Mouse (Mus musculus) midbrain, embryonic 16.5 days (tissue): ENCODE measurements around the gene Fhad1. TPM values are rescaled to one million over a fixed set of nuclear protein-coding genes. Genes with fewer than 3 reads are reported as not detected.
A peak's percentile ranks its signal among the peaks of the same experiment; 100 is the strongest.

Experiments used
- ATAC-seq: fragments of 200-750 bp; cut with Nextera tagmentation; 2 replicates; pipeline ENCODE4 v1.8.0; 2017; ENCODE audit warnings: moderate TSS enrichment
- H3K27ac ChIP-seq: fragments of 300-500 bp; sonication (generic); 2 replicates; pipeline ENCODE4 v1.5.1; 2014; ENCODE audit warnings: mild to moderate bottlenecking, low read length, mixed read lengths
- H3K27me3 ChIP-seq: fragments of 300-500 bp; sonication (generic); 2 replicates; pipeline ENCODE4 v1.6.1; 2014; ENCODE audit warnings: low read depth, low read length, mixed read lengths; ENCODE audit not compliant: control insufficient read depth, insufficient read depth
- H3K36me3 ChIP-seq: fragments of 300-500 bp; sonication (generic); 2 replicates; pipeline ENCODE4 v1.6.1; 2014; ENCODE audit warnings: mild to moderate bottlenecking, low read length, moderate library complexity, mixed read lengths; ENCODE audit not compliant: control insufficient read depth, insufficient read depth
- H3K4me1 ChIP-seq: fragments of 300-500 bp; sonication (generic); 2 replicates; pipeline ENCODE4 v1.6.1; 2014; ENCODE audit warnings: mild to moderate bottlenecking, low read length, mixed read lengths; ENCODE audit not compliant: control insufficient read depth, insufficient read depth
- H3K4me2 ChIP-seq: fragments of 300-500 bp; sonication (generic); 2 replicates; pipeline ENCODE4 v1.6.1; 2014; ENCODE audit warnings: mild to moderate bottlenecking, low read length, mixed read lengths
- H3K4me3 ChIP-seq: fragments of 300-500 bp; sonication (generic); 2 replicates; pipeline ENCODE4 v1.5.1; 2014; ENCODE audit warnings: low read depth, mild to moderate bottlenecking, low read length, moderate library complexity, mixed read lengths
- H3K9ac ChIP-seq: fragments of 300-500 bp; sonication (generic); 2 replicates; pipeline ENCODE4 v1.6.1; 2014; ENCODE audit warnings: low read depth, low read length, mixed read lengths
- H3K9me3 ChIP-seq: fragments of 300-500 bp; sonication (generic); replicated peaks from 2 replicates; pipeline ENCODE4 v1.6.1; 2014; ENCODE audit warnings: mild to moderate bottlenecking, low read length, mixed read lengths; ENCODE audit not compliant: control insufficient read depth, poor library complexity, severe bottlenecking
- WGBS: fragments of 180-500 bp; shearing (Covaris S2); extraction: QIAGEN DNeasy Blood & Tissue Kit; methylation state at CpG from one replicate; pipeline ENCODE4 v1.1.7; 2014; 5-methylcytosine and 5-hydroxymethylcytosine counted together
- polyA plus RNA-seq: library from polyadenylated mRNA; unstranded; fragments of >200 nt; fragmentation: Nextera tagmentation; extraction: Ambion mirVana; gene quantifications from 2 replicates; pipeline ENCODE4 v1.2.1, GENCODE M21; 2015

Fhad1 gene
- polyA plus RNA-seq, 1 experiment from 2014 or later = 5.3 TPM

- 84% methylated on average over 8 of the region's 8 CpGs for WGBS
- Histone ChIP-seq H3K4me1 (no peaks in the 10 kb centered on the region), H3K9me3 (no peaks in the 10 kb centered on the region), H3K27ac (no peak overlapping the region), H3K4me2 (no peak overlapping the region), H3K36me3 (no peaks in the 10 kb centered on the region), H3K4me3 (no peak overlapping the region), H3K27me3 (no peaks in the 10 kb centered on the region), H3K9ac (no peak overlapping the region)
- ATAC-seq = no peak
These were observed 73.6 kb downstream of the Fhad1 start for GRCm38 (mm10) chr4:141941289-141941688.

GRCm38 (mm10) chr4:141938535-141938934 is 76.3 kb downstream of the Fhad1 start:
- H3K27ac ChIP-seq = no peak overlapping the region
- no peaks in the 10 kb centered on the region for H3K27me3 ChIP-seq
- no peak overlapping the region for H3K4me2 ChIP-seq
- no peaks in the 10 kb centered on the region for H3K4me1 ChIP-seq
- H3K9me3 ChIP-seq = no peaks in the 10 kb centered on the region
- H3K36me3 ChIP-seq = no peaks in the 10 kb centered on the region
- ATAC-seq = no peak
- no peak overlapping the region for H3K4me3 ChIP-seq
- WGBS = 81% methylated on average over 4 of the region's 4 CpGs
- H3K9ac ChIP-seq = no peak overlapping the region

GRCm38 (mm10) chr4:141932785-141933574 is 81.9 kb downstream of the Fhad1 start:
- Histone ChIP-seq H3K4me3 (no peak overlapping the region), H3K9ac (peak overlapping the region; percentile 46; the same call in 1 of the 2 replicates), H3K27me3 (no peaks in the 10 kb centered on the region), H3K4me1 (peaks cover 4% of the 10 kb centered on the region; the same call in 1 of the 2 replicates), H3K27ac (peak overlapping the region; percentile 47; the same call in 1 of the 2 replicates), H3K36me3 (no peaks in the 10 kb centered on the region), H3K4me2 (peak overlapping the region; percentile 17), H3K9me3 (no peaks in the 10 kb centered on the region)
- 30% methylated on average over 14 of the region's 14 CpGs for WGBS
- ATAC-seq = peak; percentile 57; the same call in 1 of the 2 replicates

- H3K27ac ChIP-seq = no peak overlapping the region
- H3K4me2 ChIP-seq = no peak overlapping the region
- no peaks in the 10 kb centered on the region for H3K27me3 ChIP-seq
- no peaks in the 10 kb centered on the region for H3K36me3 ChIP-seq
- peaks cover 4% of the 10 kb centered on the region; the same call in 1 of the 2 replicates for H3K4me1 ChIP-seq
- ATAC-seq = no peak
- no peak overlapping the region for H3K9ac ChIP-seq
- no peak overlapping the region for H3K4me3 ChIP-seq
- no peaks in the 10 kb centered on the region for H3K9me3 ChIP-seq
- WGBS = 71% methylated on average over 5 of the region's 5 CpGs
These were observed 83.4 kb downstream of the Fhad1 start for GRCm38 (mm10) chr4:141931526-141931925.

- ATAC-seq = no peak
- H3K36me3 ChIP-seq = no peaks in the 10 kb centered on the region
- H3K27ac ChIP-seq = no peak overlapping the region
- H3K9ac ChIP-seq = no peak overlapping the region
- H3K27me3 ChIP-seq = no peaks in the 10 kb centered on the region
- no peak overlapping the region for H3K4me2 ChIP-seq
- H3K9me3 ChIP-seq = no peaks in the 10 kb centered on the region
- no peak overlapping the region for H3K4me3 ChIP-seq
- WGBS = 65% methylated on average over 11 of the region's 11 CpGs
- H3K4me1 ChIP-seq = peaks cover 4% of the 10 kb centered on the region; the same call in 1 of the 2 replicates
These were observed 84.9 kb downstream of the Fhad1 start for GRCm38 (mm10) chr4:141930001-141930400.

GRCm38 (mm10) chr4:141928881-141929281 is 86.0 kb downstream of the Fhad1 start:
- no peak overlapping the region for H3K9ac ChIP-seq
- H3K4me1 ChIP-seq = peaks cover 4% of the 10 kb centered on the region; the same call in 1 of the 2 replicates
- H3K4me3 ChIP-seq = no peak overlapping the region
- H3K4me2 ChIP-seq = no peak overlapping the region
- H3K27me3 ChIP-seq = no peaks in the 10 kb centered on the region
- WGBS = 56% methylated on average over 7 of the region's 7 CpGs
- H3K36me3 ChIP-seq = no peaks in the 10 kb centered on the region
- no peaks in the 10 kb centered on the region for H3K9me3 ChIP-seq
- ATAC-seq = no peak
- H3K27ac ChIP-seq = no peak overlapping the region

GRCm38 (mm10) chr4:141925781-141926345 is 89.0 kb downstream of the Fhad1 start:
- Histone ChIP-seq H3K9ac (no peak overlapping the region), H3K27ac (no peak overlapping the region), H3K4me2 (no peak overlapping the region), H3K4me3 (no peak overlapping the region), H3K36me3 (no peaks in the 10 kb centered on the region), H3K4me1 (no peaks in the 10 kb centered on the region), H3K9me3 (no peaks in the 10 kb centered on the region), H3K27me3 (no peaks in the 10 kb centered on the region)
- no peak for ATAC-seq
- WGBS = 82% methylated on average over 5 of the region's 5 CpGs

- no peaks in the 10 kb centered on the region for H3K27me3 ChIP-seq
- H3K9me3 ChIP-seq = no peaks in the 10 kb centered on the region
- no peaks in the 10 kb centered on the region for H3K36me3 ChIP-seq
- no peak overlapping the region for H3K9ac ChIP-seq
- ATAC-seq = no peak
- H3K4me1 ChIP-seq = no peaks in the 10 kb centered on the region
- H3K4me3 ChIP-seq = no peak overlapping the region
- no peak overlapping the region for H3K4me2 ChIP-seq
- WGBS = 85% methylated on average over 11 of the region's 11 CpGs
- no peak overlapping the region for H3K27ac ChIP-seq
These were observed 90.9 kb downstream of the Fhad1 start for GRCm38 (mm10) chr4:141923961-141924360.

GRCm38 (mm10) chr4:141920391-141920790 is 94.5 kb downstream of the Fhad1 start:
- no peak for ATAC-seq
- Histone ChIP-seq H3K27ac (no peak overlapping the region), H3K4me2 (no peak overlapping the region), H3K4me1 (no peaks in the 10 kb centered on the region), H3K4me3 (no peak overlapping the region), H3K9ac (no peak overlapping the region), H3K27me3 (no peaks in the 10 kb centered on the region), H3K9me3 (no peaks in the 10 kb centered on the region), H3K36me3 (no peaks in the 10 kb centered on the region)
- WGBS = 89% methylated on average over 10 of the region's 10 CpGs
